Mouse (Mus musculus) forebrain, embryonic 13.5 days (tissue): ENCODE results near the gene Gm10964. TPM values are rescaled to one million over a fixed set of nuclear protein-coding genes. Genes with fewer than 3 reads are reported as not detected.

ENCODE experiments used
- ATAC-seq: fragments of 200-750 bp; cut with Nextera tagmentation; 2 replicates; pipeline ENCODE4 v1.8.0; 2017
- H3K27ac ChIP-seq: fragments of 300-500 bp; sonication (generic); 2 replicates; pipeline ENCODE4 v1.5.1; 2015; ENCODE audit warnings: inconsistent platforms, mild to moderate bottlenecking, moderate library complexity
- H3K27me3 ChIP-seq: fragments of 300-500 bp; sonication (generic); 2 replicates; pipeline ENCODE4 v1.6.1; 2015; ENCODE audit warnings: mild to moderate bottlenecking, inconsistent platforms
- H3K36me3 ChIP-seq: fragments of 300-500 bp; sonication (generic); 2 replicates; pipeline ENCODE4 v1.6.1; 2015; ENCODE audit warnings: mild to moderate bottlenecking, inconsistent platforms; ENCODE audit not compliant: poor library complexity, severe bottlenecking
- H3K4me1 ChIP-seq: fragments of 300-500 bp; sonication (generic); 2 replicates; pipeline ENCODE4 v1.6.1; 2015; ENCODE audit warnings: inconsistent platforms
- H3K4me2 ChIP-seq: fragments of 300-500 bp; sonication (generic); 2 replicates; pipeline ENCODE4 v1.6.1; 2015; ENCODE audit warnings: inconsistent platforms, mild to moderate bottlenecking, moderate library complexity
- H3K4me3 ChIP-seq: fragments of 300-500 bp; sonication (generic); 2 replicates; pipeline ENCODE4 v1.5.1; 2015; ENCODE audit warnings: mild to moderate bottlenecking, inconsistent platforms
- H3K9ac ChIP-seq: fragments of 300-500 bp; sonication (generic); 2 replicates; pipeline ENCODE4 v1.6.1; 2015; ENCODE audit warnings: mild to moderate bottlenecking, inconsistent platforms
- H3K9me3 ChIP-seq: fragments of 300-500 bp; sonication (generic); replicated peaks from 2 replicates; pipeline ENCODE4 v1.6.1; 2016; ENCODE audit warnings: inconsistent platforms
- WGBS: fragments of 180-500 bp; shearing (Covaris S2); methylation state at CpG from one replicate; pipeline ENCODE4 v1.1.7; 2015; 5-methylcytosine and 5-hydroxymethylcytosine counted together
- polyA plus RNA-seq: library from polyadenylated mRNA; unstranded; fragments of >200 nt; fragmentation: Nextera tagmentation; extraction: Ambion mirVana; gene quantifications from 2 replicates; pipeline ENCODE4 v1.2.1, GENCODE M21; 2015

The Gm10964 gene
- not detected in 2 replicates for polyA plus RNA-seq

DNA sequence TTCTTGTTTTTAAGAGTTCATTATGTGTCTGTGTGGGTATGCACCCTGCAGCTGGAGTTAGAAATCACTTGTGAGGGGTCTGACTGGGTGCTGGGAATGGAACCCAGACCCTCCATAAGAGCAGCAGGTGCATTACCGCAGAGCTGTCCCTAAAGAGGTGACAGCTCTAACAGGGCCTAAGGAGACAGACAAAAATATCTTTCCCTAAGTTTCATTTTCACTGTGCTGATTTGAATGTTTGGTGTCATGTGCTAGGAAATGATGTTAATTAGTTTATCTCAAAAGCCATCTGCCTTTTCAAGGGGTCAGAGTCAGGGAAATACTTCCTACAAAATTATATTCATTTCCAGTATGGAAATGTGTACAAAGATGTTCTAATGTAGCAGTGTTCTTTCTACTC is at the start of gene Gm10964:
Gene Gm10964, plus strand, starts transcription at position 38 of the 400 bp plus-strand sequence.
- peaks cover 23% of the 10 kb centered on the region for H3K36me3 ChIP-seq
- peak within 1 kb of the TSS; percentile 56 for H3K4me2 ChIP-seq
- ATAC-seq: no peak
- H3K27ac ChIP-seq: peak within 1 kb of the TSS; percentile 83
- no peak within 1 kb of the TSS for H3K9ac ChIP-seq
- 0 out of 2 replicates have a peak, but pooled peaks cover 4% of the 10 kb centered on the region for H3K27me3 ChIP-seq
- H3K9me3 ChIP-seq: no peaks in the 10 kb centered on the region
- peak within 1 kb of the TSS; percentile 16 for H3K4me3 ChIP-seq
- peaks cover 39% of the 10 kb centered on the region for H3K4me1 ChIP-seq
- WGBS: 95% methylated on average over 1 of the region's 1 CpGs

DNA sequence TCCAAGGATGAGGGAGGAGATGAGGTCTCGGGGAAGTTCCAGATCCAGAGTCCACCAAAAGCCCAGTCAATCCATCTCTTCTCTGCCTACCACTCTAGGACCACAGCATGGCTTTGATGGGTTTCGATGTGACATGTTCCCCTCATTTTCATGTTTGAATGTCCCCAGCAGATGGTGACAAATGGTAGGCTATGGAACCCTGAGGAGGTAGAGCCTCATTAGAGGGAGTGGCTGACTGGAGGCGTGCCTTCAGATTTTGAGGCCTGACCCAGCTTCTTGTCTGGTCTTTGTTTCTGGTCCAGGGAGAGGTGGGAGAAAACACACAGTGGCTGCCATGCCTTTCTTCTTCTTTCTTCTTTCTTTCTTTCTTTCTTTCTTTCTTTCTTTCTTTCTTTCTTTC is 48.7 kb upstream of the Gm10964 start:
- H3K27ac ChIP-seq: no peak overlapping the region
- no peak for ATAC-seq
- H3K9ac ChIP-seq: no peak overlapping the region
- no peak overlapping the region for H3K4me2 ChIP-seq
- no peak overlapping the region for H3K4me3 ChIP-seq
- no peaks in the 10 kb centered on the region for H3K9me3 ChIP-seq
- 94% methylated on average over 3 of the region's 3 CpGs for WGBS
- H3K27me3 ChIP-seq: no peaks in the 10 kb centered on the region
- no peaks in the 10 kb centered on the region for H3K4me1 ChIP-seq
- no peaks in the 10 kb centered on the region for H3K36me3 ChIP-seq

DNA sequence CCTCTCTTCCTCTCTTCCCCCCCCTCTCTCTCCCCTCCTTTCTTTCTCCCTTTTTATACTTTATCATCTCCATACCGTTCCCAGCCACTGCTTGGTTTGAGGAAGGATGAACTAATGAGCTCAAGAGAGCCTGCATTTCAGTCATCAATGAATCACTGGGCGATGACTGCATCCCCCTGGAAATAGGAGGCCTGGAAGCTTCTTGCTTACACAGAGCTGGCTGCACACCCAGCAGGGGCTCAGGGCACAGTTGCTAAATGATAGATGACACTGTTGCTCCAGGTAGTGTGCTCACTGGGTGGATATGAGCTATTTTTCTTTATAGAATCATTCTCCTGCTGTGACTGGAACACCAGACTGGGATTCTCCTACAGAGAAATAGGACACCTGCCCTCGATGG is 43.6 kb upstream of the Gm10964 start:
- Histone ChIP-seq H3K9ac (no peak overlapping the region), H3K4me2 (no peak overlapping the region), H3K4me3 (no peak overlapping the region), H3K4me1 (no peaks in the 10 kb centered on the region), H3K27me3 (no peaks in the 10 kb centered on the region), H3K27ac (no peak overlapping the region), H3K36me3 (no peaks in the 10 kb centered on the region), H3K9me3 (no peaks in the 10 kb centered on the region)
- 47% methylated on average over 3 of the region's 3 CpGs for WGBS
- no peak for ATAC-seq

DNA sequence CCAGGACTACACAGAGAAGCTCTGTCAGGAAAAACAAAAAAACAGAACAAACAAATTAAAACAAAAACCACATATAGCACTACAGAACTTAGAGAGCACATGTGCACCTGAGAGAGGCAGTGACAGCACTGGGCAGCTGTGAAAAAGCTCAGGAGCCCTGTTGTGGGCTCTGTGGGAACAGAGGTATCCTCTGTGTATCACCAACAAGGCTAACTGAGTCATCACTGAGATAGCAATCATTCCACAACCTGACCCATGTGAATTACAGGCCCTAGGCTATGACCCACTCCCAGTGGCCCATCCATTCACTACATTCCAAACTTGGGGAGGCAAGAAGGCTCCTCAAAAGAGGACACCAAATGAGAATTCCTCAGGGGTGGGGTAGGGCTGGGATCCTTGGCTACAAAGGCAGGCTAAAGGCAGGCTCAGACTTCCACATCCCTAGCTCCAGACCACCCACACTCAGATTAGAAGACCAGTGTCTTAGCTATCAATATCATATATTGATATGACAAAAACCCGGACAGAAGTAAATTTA is 42.7 kb upstream of the Gm10964 start:
- no peaks in the 10 kb centered on the region for H3K36me3 ChIP-seq
- WGBS: 83% methylated on average over 1 of the region's 1 CpGs
- no peak for ATAC-seq
- no peaks in the 10 kb centered on the region for H3K4me1 ChIP-seq
- H3K27ac ChIP-seq: no peak overlapping the region
- H3K9me3 ChIP-seq: no peaks in the 10 kb centered on the region
- H3K27me3 ChIP-seq: no peaks in the 10 kb centered on the region
- H3K4me3 ChIP-seq: no peak overlapping the region
- no peak overlapping the region for H3K4me2 ChIP-seq
- H3K9ac ChIP-seq: no peak overlapping the region

DNA sequence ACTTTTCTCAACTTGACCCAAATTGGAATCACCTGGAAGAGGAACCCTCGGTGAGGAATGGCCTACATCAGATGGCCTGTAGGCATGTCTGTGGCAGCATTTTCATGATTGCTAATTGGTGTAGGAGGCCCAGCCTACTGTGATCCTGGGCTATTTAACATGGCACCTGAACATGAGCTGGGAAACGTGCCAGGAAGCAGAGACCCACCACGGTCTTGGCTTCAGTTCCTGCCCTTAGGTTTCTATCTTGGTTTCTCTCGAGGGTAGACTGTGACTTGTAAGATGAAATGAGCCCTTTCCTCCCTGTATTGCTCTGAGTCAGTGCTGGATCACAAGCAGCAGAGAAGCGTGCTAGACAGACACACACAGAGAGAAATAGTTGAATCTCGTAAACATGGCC is 34.5 kb upstream of the Gm10964 start:
- Histone ChIP-seq H3K27ac (no peak overlapping the region), H3K27me3 (no peaks in the 10 kb centered on the region), H3K9me3 (no peaks in the 10 kb centered on the region), H3K4me3 (no peak overlapping the region), H3K4me1 (no peaks in the 10 kb centered on the region), H3K9ac (no peak overlapping the region), H3K4me2 (no peak overlapping the region), H3K36me3 (no peaks in the 10 kb centered on the region)
- no peak for ATAC-seq
- 70% methylated on average over 6 of the region's 6 CpGs for WGBS

DNA sequence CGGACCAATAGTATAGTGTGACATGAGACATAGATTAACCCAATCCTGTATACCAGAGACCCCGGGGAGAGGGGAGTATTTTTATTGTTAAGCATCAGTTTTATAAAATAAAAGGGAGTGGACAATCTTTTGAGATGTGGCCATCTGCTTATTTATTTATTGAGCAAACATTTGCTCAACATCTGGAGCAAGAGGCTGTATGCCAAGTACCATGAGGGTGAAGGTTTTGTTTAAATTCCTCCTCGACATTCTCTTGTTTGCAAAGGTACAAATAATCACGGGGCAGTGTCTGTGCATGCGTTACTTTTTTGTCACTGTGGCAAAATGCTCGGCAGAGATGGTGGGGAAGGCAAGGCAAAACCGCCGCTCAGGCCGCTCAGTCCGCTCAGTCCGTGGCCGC is 33.7 kb upstream of the Gm10964 start:
- no peak overlapping the region for H3K27ac ChIP-seq
- ATAC-seq: no peak

DNA sequence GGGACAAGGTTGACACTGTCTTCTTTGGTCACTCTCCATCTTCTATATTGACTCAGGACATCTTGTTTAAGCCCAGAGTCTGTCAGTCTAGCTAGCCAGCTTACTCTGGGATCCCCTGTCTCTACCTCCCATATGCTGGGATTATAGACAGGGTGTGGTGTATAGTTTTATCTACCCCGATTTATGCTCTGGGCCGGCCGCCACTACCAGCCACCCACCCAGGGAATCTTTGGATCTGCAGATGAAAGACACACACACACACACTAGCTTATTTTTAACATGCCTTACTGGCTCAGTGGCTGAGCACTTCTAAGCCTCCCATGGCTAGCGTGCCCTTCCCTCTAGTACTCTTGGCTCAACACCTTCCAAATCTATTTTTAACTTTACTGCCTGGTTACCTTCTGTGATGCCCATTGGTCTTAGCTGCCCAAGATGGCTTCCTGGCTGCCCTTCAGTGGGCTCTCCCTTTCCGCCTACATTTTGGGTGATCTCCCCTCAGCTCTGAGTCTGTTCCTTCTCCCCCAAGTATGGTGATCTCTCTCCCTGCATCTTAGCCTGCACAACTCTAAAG is 29.6 kb upstream of the Gm10964 start:
- 93% methylated on average over 5 of the region's 5 CpGs for WGBS
- Histone ChIP-seq H3K4me1 (no peaks in the 10 kb centered on the region), H3K9me3 (no peaks in the 10 kb centered on the region), H3K27ac (no peak overlapping the region), H3K36me3 (no peaks in the 10 kb centered on the region), H3K27me3 (no peaks in the 10 kb centered on the region), H3K9ac (no peak overlapping the region), H3K4me2 (no peak overlapping the region), H3K4me3 (no peak overlapping the region)
- ATAC-seq: no peak

More for the DNA sequence above, 33.7 kb upstream of the Gm10964 start:
- H3K4me3 ChIP-seq: no peak overlapping the region
- no peaks in the 10 kb centered on the region for H3K27me3 ChIP-seq
- WGBS: 92% methylated on average over 12 of the region's 12 CpGs
- H3K36me3 ChIP-seq: no peaks in the 10 kb centered on the region
- H3K4me2 ChIP-seq: no peak overlapping the region
- no peak overlapping the region for H3K9ac ChIP-seq
- H3K4me1 ChIP-seq: no peaks in the 10 kb centered on the region
- no peaks in the 10 kb centered on the region for H3K9me3 ChIP-seq

DNA sequence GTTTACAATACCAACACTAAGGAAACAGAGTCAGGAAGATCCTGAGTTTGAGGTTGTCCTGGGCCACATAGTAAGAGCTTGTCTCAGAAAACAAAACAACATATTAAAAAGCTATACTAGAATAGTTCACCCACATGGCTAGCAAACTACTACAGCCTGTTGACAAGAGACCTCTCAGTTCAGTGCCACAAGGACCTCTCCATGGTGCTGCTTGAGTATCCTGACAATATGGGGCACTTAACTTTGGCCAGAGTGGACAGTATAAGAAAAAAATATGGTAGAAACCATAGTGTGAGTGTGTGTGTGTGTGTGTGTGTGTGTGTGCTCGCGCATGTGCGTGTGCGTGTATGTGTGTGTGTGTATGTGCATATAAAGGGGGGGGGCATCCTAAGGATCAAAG is 27.0 kb upstream of the Gm10964 start:
- Histone ChIP-seq H3K9me3 (no peaks in the 10 kb centered on the region), H3K27me3 (no peaks in the 10 kb centered on the region), H3K4me2 (no peak overlapping the region), H3K4me1 (peaks cover 11% of the 10 kb centered on the region), H3K27ac (no peak overlapping the region), H3K4me3 (no peak overlapping the region), H3K9ac (no peak overlapping the region), H3K36me3 (no peaks in the 10 kb centered on the region)
- WGBS: 94% methylated on average over 4 of the region's 4 CpGs
- no peak for ATAC-seq

DNA sequence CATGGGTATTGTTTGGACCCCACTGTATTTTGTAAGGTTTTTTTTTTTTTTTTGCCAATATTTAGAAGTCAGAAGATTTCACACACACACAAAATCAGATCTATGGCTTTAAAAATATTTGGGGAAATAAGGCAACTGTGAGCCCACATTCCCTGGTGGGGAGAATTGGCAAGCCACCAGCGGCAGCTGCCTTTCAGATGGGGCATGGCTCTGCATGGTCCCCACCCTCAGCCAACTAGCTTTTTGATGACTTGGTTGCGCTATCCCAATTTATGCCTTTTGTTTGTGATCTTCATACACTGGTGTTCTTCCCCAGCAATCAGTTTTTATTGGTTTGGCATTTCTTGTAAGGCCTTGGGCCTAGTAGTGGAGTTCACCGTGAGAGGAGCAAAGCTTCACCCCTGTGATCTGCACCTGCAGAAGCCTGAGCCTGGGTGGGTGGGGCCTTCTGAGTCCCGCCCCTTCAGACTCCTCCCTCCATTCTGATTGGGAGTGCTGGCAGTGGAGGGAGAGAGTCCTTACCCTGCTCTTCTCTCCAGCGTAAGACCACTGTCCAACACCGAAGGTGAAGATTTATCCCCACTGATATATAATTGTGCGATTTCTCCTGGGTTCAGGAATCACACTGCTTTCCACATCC is 24.8 kb upstream of the Gm10964 start:
- 77% methylated on average over 7 of the region's 7 CpGs for WGBS
- no peaks in the 10 kb centered on the region for H3K9me3 ChIP-seq
- no peaks in the 10 kb centered on the region for H3K27me3 ChIP-seq
- no peaks in the 10 kb centered on the region for H3K36me3 ChIP-seq
- H3K9ac ChIP-seq: no peak overlapping the region
- ATAC-seq: no peak
- H3K27ac ChIP-seq: no peak overlapping the region
- H3K4me1 ChIP-seq: peaks cover 17% of the 10 kb centered on the region
- no peak overlapping the region for H3K4me3 ChIP-seq
- H3K4me2 ChIP-seq: no peak overlapping the region

DNA sequence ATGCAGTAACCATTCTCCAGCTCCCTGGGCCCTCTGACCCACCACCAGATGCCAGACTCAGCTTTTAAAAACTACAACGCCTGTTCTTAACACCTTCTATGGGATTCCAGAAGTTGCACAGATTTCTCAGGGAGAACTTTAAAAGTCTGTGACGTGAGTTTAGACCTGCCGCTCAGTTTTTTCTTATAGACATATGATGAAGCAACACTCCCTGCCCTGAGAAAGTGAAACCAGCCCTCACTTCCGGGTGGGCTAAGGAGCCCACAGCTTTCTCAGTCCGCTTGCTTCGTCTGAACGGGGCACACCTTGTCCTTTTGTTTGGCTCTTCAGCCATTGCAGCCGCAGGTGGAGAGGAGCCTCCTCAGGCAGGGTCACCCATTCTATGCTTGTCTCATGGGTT is 24.2 kb upstream of the Gm10964 start:
- Histone ChIP-seq H3K27me3 (no peaks in the 10 kb centered on the region), H3K9ac (no peak overlapping the region), H3K4me1 (peaks cover 19% of the 10 kb centered on the region), H3K9me3 (no peaks in the 10 kb centered on the region), H3K27ac (no peak overlapping the region), H3K36me3 (no peaks in the 10 kb centered on the region), H3K4me3 (no peak overlapping the region), H3K4me2 (no peak overlapping the region)
- 85% methylated on average over 8 of the region's 8 CpGs for WGBS
- ATAC-seq: no peak

DNA sequence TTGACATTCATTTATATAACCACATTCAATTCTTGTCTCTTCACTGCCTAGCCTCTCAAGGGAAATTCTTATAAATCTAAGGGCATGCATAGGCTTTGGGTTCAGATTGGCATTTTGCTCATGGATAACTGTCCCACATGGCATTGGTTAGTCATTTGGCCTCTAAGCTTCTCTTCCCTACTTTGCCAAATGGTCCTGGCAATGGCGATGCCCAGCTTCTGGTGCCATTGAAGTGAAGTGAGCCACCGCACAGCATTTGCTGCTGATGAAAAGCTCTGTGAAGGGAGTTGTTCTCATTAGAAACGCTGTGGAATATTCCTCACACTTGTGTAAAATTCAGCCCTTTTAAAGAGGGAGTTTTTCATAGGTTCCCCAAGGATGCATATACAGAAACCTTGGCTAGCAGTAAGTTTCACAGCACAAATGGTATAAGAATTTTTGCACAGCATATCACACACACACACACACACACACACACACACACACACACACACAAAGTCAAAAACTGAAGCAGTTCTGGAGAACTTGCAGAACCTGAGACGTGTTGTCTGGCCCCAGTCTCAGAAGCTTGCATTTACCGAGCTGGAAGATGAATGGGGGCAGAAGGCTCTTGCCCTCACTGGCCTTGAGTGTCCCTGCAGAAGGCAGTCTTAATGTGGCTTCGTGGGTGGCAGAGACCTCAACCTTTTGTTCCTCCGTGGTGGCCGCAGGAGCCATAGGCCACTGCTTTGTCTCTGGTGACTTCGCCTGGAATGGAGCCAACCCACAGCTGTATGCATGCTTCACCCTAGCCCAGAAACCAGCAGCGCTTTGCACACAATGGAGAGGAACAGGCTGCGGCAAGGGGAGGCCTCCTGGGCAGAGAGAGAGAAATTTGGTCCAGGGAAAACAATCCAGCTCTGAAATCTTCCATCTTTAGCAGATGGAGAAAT is 23.1 kb upstream of the Gm10964 start:
- no peak overlapping the region for H3K4me3 ChIP-seq
- H3K9me3 ChIP-seq: no peaks in the 10 kb centered on the region
- H3K9ac ChIP-seq: no peak overlapping the region
- ATAC-seq: 0 out of 2 replicates have a peak, but pooled peaks have one; percentile 30
- H3K4me1 ChIP-seq: peaks cover 19% of the 10 kb centered on the region
- no peaks in the 10 kb centered on the region for H3K36me3 ChIP-seq
- 27% methylated on average over 11 of the region's 11 CpGs for WGBS
- H3K4me2 ChIP-seq: no peak overlapping the region
- H3K27ac ChIP-seq: peak overlapping the region; percentile 14; the same call in 1 of the 2 replicates
- no peaks in the 10 kb centered on the region for H3K27me3 ChIP-seq
